Mouse (Mus musculus) forelimb bud, embryonic 11.5 days (tissue): ENCODE results near the gene H3f3b.
A peak's percentile ranks its signal among the peaks of the same experiment; 100 is the strongest.
"Not testable (repeated sequence)": the region's sequence is repeated elsewhere in the genome, so short reads cannot be mapped to it uniquely, and the experiment has no call there.

Source experiments
- DNase-seq: peaks from one replicate; pipeline ENCODE4 v3.0.0-alpha.2; 2012; ENCODE audit warnings: low read depth, low spot score

The H3f3b gene

DNA sequence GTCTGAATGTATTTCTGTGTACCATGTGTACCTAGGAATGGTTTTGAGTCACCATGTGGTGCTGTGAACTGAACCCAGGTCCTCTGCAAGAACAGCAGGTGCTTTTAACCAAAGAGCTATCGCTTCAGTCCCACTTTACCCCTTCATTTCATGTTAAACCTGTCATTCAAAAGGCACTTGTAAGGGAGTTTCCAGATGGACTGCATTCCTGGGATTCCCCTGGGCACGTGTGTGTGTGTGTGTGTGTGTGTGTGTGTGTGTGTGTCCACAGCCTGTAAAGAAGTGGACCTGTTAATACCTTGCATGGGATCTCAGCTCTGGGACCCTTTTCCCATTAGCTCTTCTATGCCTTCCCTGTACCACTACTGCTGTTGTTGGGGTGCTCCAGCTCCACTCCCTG is 21.8 kb upstream of the H3f3b start:
- DNase-seq: no peak

DNA sequence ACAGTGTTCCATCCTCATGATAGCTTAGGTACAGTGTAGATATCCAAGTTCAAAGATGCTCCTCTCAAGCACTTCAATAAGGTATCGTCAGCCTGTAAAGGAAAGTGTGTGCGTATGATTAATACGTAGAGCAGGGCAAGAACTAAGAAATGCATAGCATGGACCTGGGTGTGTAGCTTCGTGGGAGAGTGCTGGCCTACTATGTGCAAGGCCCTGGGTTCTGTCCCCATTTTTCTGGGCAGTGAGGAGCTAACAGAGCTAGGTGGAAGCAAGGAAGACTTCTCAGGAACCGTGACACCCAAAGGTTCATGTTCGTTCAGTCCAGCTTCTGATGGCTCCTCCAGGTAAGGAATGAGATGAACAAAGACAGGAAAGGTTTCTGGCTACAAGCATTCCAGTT is 17.4 kb upstream of the H3f3b start:
- DNase-seq: no peak

DNA sequence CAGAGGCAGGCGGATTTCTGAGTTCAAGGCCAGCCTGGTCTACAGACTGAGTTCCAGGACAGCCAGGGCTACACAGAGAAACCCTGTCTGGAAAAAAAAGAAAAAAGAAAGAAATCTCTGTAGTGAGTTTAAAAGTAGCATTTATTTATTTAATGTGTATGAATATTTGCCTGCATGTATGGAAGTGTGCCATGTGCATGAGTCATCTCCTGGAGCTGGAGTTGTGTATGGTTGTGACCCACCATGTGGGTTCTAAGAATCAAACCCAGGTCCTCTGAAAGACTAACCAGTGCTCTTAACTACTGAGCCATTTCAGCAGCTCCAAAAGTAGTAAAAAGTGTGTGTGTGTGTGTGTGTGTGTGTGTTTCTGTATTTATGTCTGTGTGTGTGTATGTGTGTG is 15.5 kb upstream of the H3f3b start:
- no peak for DNase-seq

DNA sequence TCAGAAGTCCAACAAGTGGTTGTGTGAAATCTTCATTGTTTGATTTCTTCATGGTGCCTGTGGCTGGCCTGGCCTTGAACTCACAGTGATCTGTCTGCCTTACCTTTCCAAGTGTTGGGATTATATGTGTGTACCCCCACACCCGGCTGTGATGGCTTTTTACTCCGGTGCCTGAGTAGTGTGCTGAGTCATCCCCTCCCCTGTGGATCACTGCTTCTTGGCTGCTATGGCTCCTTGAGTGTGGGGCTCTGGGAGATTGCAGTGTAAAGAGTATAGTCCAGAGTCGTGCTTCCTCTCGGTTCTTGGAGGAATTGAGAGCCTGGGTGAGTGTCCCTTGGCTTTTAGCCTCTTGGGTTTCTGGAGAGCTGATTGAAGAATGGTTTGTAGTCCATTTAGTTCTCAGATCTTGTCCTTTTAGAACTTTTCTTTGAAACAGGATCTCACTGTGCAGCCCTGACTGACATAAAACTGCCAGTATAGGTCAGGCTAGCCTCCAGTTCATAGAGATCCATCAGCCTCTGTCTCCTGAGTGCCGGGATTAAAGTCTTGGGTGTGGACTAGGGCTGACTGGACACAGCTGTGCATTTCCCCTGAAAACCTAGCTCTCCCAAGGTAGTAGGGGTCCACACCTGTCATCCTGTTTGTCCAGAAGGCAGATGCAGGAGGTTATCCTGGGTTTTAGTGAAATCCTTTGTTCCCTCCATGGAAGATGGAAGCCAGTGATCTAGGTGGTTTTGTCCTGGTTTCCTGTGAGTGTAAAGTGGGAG is 14.8 kb upstream of the H3f3b start:
- no peak for DNase-seq

DNA sequence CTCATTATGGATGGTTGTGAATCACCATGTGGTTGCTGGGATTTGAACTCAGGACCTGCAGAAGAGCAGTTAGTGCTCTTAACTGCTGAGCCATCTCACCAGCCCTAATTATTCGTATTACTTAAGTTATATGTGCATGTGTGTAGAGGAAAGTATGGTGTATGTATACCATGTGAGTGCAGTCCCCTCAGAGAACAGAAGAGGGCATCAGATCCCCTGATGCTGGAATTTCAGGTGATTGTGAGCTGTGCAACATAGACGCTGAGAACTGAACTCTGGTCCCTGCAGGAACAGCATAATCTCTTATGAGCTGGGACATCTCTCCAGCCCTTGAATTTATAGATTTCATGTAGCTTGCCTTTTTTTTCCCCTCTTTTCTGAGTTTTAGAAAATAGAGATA is 14.1 kb upstream of the H3f3b start:
- DNase-seq: no peak

DNA sequence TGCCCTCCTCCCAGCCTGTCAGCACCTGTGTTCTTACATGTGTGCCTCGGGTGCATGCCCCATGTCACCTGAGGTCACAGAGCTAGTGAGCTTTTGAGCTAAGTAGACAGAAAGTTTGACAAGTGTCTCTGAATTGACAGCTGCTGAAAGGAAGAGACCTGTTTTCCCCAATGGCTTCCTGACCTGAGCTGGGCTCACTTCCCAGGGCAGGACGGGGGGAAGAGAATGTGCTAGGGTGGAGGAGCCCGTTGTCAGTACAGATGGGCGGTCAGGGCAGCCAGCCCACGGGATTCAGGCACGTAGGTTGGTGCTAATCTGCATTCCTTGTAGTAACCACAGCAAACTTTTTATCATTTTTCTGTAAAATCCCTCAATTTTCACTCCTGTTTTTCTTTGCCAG is 12.8 kb upstream of the H3f3b start:
- no peak for DNase-seq

DNA sequence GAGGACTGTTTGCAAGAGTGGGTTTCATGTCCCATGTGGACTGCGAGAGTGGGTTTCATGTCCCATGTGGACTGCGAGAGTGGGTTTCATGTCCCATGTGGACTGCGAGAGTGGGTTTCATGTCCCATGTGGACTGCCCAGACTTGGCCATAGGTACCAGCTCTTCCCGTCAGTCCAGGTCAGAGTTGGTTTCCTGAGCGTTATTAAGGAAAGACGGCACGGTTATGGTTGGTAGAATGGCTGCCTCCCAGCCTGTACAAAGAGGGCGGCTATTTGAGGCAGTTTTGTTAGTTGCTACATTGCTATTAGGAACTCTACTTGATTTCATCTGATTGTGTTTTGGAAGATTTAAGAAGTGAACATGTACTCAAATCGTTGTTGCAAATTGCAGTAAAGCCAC is 10.1 kb upstream of the H3f3b start:
- no peak for DNase-seq

DNA sequence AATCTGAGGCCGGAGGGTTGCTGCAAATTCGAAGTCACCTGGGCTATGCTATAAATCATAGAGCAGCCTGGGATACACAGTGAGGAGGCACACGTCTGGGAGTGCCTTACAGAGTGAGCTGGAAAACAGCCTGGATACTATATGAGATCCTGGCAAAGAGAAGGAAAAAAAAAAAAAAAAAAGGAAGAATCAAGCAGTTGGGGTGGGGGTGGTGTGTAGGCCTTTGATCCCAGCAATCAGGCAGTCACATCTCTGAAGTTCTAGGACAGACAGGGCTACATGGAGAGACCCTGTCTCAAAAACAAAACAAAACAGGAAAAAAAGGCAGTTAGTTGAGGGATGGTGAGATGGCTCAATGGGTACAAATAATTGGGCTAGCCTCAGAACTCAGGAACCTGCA is 8.9 kb upstream of the H3f3b start:
- DNase-seq: no peak

DNA sequence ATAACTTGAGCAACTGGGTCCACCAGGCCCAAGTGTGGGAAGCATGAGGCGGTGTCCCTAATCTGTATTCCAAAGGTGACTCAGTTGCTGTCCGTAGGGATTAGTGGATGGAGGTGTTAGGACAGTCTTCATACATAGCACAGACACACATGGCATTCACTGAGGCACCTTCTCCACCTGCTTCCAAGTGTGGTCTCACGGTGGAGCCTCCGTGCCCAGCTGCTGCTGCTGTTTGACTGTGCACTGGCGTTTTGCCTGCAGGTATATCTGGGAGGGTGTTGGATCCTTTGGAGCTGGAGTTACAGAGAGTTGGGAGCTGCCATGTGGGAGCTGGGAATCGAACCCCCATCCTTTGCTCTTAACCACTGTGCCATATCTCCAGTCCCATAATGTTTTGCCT is 6.8 kb upstream of the H3f3b start:
- no peak for DNase-seq

DNA sequence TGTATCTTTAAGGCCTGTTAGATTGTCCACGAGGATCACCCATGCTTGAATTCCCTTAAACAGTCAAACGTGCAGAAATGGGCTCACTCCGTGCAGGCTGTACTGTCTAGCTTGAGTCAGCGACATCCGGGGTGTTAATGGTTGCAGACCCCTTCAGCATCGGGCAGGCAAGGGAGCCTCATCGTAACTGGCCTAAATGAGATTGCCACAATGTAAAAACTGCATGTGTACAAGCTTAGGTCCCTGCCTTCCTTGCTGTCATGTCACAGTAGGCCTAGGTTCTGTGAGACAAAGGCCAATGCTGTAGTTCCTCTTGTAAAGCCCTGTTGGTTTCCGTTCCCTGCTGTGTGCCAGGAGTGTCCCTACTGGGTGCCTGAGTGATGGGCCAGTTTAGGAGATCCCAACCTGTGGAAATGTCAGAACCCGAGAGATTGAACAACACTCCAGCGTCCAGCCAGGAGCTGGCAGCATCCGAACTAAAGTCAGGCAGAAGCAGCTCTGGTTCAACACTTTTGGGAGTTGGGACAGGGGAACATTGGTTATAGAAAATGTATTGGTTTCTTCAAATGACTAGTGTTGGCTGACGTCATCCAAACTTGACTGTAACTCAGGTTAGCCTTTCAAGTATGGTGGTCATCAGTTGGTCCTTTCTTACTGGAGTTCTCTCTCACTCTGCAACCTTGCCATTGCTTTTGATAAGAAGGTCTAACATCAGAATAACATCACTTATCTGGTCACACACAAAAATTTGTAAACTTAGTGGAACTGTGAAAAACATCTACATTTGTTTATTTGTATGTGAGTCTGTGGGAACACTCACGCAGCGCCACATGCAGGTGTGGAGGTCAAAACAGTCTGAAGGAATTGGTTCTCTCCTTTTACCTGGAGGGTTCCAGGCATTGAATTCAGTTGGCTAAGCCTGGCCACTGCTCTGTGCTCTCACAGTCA is 3.4 kb upstream of the H3f3b start:
- DNase-seq: no peak

DNA sequence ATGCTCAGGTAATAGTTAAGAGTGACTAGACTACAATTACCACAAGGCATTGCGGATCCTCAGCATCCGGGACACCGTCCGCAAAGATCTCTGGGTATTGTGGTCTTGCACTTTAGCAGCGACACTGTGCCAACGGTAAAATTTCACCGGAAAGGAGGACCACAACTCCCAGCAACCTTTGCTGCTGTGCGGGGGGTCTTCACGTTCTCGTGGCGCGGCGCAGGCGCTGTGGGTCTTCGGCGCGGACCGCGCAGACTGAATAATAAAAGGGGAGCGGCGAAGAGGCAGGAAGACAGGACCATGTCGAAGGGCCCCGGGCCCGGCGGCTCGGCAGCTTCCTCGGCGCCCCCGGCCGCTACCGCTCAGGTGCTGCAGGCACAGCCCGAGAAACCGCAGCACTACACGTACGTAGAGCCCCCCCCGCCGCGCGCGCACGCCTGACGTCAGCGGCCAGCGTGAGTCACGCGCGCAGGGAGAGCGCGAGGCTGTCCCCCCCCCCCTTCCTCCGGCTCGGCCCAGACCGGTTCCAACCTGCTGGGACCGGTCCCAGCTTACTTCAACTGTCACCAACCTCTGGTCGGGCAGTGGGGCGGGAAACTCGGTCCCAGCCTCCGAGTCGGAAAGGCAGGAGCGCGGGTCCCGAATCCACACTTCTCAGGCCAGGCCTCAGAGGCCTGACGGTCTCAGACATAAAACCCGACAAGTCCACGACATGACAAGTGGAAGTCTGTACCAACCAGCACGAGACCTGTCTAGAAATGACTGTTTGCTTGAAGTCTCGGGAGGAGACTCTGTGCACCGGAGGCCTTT is 2.5 kb upstream of the H3f3b start, which contains the start of gene Unk:
TSS of gene Unk (plus strand) at position 235 of the 810 bp plus-strand sequence.
- DNase-seq: peak; percentile 98

DNA sequence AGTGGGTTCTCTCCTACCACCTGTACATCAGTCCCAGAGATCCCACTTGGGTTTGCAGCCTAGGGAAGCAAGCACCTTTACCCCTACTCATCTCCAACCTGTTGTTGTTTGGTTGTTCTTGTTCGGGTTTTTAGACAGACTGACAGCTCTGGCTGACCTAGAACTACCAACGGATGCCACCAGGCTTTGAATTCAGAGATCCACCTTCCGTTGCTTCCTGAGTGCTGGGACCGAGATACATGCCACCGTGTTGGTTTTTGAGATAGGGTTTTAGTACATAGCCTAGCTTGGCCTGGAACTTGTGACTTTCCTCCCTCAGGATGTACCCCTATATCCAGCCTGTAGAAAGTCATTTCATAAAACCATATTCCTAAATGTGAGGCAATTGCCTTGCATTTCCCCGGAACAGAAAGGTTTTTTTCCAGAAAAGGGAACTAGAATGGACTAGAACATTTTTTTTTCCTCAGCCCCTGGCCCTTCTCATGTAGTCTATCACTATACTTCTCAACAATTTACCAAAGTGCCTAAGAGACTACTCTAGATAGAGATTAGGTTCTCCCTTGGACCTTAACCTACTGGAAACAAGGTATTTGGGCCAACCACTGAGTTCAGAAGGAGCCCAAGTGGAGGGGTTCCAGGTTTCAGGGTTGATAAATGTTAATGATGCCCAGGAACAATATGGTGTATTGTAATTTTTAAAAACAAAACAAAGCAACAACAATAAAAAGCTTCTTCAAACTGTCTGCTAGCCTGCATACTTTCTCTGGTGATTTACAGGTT is 1.5 kb upstream of the H3f3b start:
- DNase-seq: no peak

DNA sequence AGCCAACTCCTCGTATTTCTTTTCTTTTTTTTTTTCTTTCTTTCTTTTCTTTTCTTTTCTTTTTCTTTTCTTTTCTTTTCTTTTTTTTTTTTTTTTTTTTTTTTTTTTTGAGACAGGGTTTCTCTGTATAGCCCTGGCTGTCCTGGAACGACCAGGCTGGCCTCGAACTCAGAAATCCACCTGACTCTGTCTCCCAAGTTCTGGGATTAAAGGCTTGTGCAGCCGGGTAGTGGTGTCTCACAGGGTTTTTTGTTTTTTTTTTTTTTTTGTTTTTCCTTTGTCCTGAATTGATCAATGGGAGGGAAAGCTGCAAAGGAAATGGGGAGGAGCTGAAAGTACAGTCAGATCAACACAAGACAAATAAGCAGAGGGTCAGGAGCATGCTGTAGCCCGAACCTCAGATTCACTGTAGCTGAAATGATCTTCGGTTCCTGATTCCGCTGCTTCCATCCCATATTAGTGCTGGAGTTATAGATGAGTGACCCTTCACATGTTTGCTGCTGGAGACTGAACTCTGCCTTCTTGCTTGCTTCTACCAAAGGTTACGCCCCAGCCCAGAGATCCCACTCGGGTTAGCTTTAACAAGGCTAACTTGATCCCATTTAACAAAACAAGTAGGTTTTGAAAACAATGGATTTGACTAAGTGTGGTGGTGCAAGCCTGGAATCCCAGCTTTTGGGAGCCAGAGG is 559 bp upstream of the H3f3b start:
- DNase-seq: no peak

DNA sequence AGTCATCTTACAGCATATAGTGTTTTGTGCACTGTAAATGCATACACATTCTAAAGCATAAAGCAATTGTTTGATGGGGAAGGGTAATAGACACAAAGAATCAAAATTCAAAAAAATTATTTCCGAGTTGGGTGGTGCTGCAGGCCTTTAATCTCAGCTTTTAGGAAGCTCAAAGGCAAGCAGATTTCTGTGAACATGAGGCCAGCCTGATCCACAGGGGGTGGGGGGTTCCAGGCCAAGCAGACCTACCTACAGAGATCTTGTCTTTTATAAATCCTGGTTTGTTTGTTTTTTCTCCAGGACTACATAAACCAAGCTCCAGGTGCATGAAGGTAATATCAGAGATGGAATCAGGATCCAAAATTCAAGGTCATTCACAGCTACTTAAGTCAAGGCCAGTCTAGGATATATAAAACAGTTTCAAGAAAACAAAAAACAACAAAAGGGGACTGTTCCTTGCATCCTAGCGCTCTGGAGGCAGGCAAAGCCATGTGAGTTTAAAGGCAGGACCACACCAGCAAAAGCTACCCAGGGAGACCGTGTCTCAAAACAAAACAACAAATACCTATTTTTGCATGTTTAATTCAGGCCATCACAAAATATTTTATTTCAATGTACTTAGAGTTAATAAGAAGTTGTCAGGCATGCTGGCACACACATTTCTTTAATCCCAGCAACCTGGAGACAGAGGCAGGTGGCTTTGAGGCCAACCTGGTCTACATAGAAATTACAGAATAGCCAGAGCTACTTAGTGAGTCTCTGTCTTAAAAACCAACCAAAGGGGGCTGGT is 2.5 kb downstream of the H3f3b start:
- no peak for DNase-seq

DNA sequence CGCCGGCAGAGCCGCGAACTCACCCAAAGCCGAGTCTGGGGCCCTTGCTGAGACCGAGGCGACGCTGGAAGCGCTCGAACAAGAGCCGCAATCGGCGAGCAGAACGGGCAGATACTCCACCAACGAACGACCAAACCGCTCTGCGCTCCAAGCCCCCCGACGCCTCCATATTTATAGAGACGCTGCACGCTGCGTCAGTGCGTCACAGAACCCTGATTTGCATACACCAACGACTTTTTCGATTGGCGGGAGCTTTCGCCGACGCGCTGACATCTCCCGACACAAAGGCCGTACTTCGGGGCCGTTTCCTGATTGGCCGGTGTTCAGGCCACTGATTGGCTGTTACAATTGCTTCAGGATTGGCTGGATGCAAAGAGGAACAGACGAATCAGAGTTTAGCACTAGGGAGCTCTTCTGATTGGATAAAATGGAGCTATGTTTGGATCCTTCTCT is 3.4 kb downstream of the H3f3b start:
- DNase-seq: peak; percentile 99

DNA sequence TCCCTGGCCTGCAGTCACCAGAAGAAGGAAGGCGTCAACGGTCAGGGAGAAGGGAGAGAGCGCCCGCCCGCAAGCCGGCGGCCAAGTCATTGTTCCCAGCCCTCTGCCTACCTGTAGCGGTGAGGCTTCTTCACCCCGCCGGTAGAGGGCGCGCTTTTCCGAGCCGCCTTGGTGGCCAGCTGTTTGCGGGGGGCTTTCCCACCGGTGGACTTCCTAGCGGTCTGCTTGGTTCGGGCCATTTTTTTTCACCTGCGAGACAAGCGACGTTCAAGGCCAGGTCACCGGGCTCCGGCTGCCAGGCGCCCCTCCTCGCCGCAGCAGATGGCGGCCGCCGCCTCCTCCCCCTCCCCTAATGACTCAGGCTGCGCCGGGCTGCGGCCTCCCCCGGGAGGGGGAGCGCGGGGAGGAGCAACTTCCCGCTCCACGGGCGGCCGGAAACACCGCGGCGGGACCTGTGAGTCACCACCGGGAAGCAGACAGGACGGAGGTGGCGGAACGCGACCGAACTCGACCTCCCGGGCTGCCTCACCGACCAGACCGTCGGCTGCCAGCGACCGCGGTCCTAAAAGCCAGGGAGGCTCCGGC is 3.9 kb downstream of the H3f3b start:
- DNase-seq: no peak

DNA sequence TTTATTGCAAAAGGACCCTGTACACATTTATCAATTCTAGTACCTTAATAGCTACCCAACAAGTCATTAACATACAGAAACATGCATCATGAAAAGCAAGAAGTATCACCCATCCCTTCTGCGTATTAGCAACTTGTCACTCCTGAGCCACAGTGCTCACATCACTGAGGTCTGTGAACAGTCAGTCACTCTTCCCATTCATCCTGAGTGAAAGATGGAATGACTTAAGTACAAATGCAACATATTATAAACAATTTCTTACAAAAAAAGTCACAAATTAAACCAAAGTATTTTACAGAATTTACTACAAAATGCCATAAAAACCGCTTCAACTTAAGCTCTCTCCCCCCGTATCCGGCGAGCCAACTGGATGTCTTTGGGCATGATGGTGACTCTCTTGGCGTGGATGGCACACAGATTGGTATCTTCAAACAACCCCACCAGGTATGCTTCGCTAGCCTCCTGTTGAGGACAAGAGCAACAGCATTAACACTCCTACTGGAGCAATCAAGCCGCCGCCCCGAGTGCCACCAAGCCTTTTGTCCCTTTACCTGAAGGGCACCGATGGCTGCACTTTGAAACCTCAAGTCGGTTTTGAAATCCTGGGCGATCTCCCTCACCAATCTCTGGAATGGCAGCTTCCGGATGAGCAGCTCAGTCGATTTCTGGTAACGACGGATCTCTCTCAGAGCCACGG is 4.5 kb downstream of the H3f3b start:
- not testable (repeated sequence) for DNase-seq

DNA sequence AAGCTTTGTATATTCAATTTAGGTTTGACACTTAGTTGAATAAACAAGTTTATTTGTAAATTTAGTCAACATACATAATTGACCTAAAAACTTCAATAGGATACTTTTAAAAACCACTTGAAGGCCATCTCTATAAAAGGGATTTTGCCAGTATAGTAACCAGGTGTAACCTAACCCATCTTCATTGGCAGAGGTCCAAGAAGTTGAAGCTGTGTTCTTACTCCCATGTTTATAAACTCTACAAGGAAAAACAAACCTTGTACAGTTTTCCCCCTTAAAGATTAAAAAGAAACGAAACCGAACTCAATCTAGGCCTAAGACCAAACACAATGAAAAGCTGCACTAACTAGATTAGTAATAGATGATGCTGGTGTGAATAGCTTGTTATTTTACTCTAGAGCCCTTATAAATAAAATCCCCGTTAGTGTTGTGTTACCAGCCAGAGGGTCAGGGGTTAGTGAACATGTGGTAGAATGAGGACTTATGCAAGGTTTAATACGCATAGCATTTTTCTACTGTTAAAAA is 5.4 kb downstream of the H3f3b start:
- DNase-seq: no peak
